Comparison of ENCODE assay signal across 1 mouse cellular context in genomic region chr9:22448420-22448819, GRCm38 (mm10).
TF ChIP-seq lines count a peak whose summit lies in the region.

No protein-coding gene starts in this region.

TF ChIP-seq in MEL, 35 proteins besides CTCF, POLR2A, EP300 and RAD21:
- no peak for TF ChIP-seq POLR2AphosphoS5 (IDR thresholded peaks at IDR 0.05; ENCODE audit: borderline replicate concordance, low read depth, low read length)
- TF ChIP-seq ZMIZ1 (IDR thresholded peaks at IDR 0.05; ENCODE audit: low read depth, low read length): no peak
- no peak for TF ChIP-seq E2F4 (IDR thresholded peaks at IDR 0.05; ENCODE audit: borderline replicate concordance, low read depth, low read length)
- TF ChIP-seq ZNF384 (IDR thresholded peaks at IDR 0.05; ENCODE audit: low read depth, low read length): no peak
- no peak for TF ChIP-seq MAZ (IDR thresholded peaks at IDR 0.05; ENCODE audit: low read depth, low read length)
